Mouse (Mus musculus): ENCODE results near the gene Scml2.
"Not testable (repeated sequence)": the region's sequence is repeated elsewhere in the genome, so short reads cannot be mapped to it uniquely, and the experiment has no call there.

Gene Scml2

DNA sequence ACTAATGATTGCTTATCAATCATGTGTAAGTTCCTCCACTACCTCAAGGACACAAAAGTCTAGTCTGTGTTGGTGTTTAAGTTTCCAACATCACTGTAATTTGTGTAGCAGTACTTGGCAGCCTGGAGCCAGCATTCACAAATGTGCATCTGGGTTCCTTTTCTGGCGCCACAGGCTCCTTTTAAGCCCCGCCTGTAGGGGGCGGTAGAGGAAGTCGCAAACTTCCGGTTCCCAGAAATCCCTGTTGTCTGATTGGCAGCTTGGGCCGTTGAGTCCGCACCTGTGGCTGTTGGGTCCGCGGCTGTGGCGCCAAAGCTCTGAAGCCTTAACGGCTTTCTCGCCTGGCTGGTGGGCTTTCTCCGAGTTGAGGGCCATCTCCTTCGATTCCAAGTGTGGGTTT, at the start of gene Scml2:
Gene Scml2 (plus strand): TSS at position 301 of the 400 bp plus-strand sequence.
- DNase-seq (ENCODE audit: low spot score in 2 of 2), result not testable (repeated sequence)

- peak; percentile 33 to 37 for DNase-seq (ENCODE audit: low spot score in 2 of 2)
Measured at GRCm38 (mm10) chrX:161075576-161075975, 41.4 kb upstream of the Scml2 start.

- DNase-seq (ENCODE audit: low spot score in 2 of 2), result peak; percentile 60 to 72
Measured at GRCm38 (mm10) chrX:161162314-161163068, 45.5 kb downstream of the Scml2 start.

DNA sequence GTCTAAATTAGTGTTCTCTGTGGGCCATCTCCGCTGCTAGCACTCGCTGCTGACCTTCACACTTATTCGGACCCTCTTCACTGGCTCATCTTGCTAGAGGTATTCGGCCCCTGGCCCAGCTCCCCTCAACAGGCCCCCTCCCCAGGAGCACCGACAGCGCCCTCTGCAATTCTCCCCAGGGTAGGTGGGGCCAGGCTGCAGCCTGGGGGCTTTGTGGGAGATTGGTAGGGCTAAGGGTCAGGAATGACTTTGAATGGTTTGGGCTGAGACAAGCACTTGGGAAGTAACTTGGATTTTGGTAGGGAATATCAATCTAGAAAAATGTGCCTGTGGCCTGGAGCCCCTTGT, 46.0 kb downstream of the Scml2 start:
- no peak for DNase-seq (ENCODE audit: low spot score in 2 of 2)

DNA sequence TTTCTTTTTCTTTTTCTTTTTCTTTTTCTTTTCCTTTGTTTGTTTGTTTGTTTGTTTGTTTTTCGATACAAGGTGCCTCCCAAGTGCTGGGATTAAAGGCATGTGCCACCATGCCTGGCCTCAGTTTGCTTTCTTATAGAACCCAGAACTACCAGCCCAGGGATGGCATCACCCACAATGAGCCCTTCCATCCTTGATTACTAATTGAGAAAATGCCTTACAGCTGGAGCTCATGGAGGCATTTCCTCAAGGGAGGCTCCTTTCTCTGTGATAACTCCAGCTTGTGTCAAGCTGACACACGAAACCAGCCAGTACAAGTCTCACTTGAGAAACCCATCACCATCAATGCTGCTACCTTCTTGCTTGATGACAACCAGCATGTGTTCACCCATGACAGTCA, 170.2 kb downstream of the Scml2 start, which contains the start of gene Gm15262:
Gene Gm15262 (plus strand): TSS at position 301 of the 400 bp plus-strand sequence.
- not testable (repeated sequence) for DNase-seq (ENCODE audit: low spot score in 2 of 2)
